Mouse (Mus musculus) adrenal gland, postnatal 10 days (tissue): ENCODE measurements around the gene Atpaf1. TPM values are rescaled to one million over a fixed set of nuclear protein-coding genes. Genes with fewer than 3 reads are reported as not detected.

Source experiments
- DNase-seq: peaks from one replicate; pipeline ENCODE4 v3.0.0; 2021; ENCODE audit warnings: mixed read lengths
- total RNA-seq, 2 experiments: library from RNA; stranded (reverse); gene quantifications; 2 replicates each; pipeline ENCODE4 v1.2.3; 2021

Atpaf1 gene
- total RNA-seq, 2 experiments from 2014 or later = 42.8 to 52.2 TPM

DNA sequence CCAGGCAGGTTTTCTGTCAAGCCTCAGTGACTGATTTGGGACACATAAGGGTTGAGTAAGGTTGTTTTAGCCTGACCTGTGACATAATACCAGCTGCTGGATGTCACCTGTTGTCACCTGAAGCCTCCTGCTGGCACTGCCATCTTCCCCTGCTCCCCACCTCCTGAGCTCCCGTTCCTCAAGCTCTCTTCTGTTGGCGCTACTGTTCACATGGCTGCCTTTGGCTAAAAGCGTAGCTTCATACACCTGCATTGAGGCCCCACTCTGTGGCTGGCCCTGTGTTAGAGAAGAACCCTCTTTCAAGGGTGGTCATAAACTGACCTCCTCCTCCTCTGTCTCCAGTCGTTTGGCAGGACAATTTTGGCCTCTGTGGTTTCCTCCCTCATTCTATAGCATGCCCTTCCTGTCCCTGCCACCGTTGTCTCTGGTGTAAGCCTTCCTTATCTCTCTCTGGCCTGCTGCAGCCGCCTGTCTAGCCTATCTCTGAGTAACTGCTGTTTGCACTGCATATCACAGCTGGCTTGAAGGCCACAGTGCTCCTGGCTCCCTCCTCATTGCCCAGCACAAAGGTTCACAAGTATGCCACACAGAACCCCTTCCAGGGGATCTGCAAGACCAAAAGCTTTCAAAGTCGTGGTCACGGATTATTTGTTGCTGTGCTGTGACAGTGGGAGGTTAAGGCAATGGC lies 64.5 kb downstream of the Atpaf1 start:
- DNase-seq = no peak

DNA sequence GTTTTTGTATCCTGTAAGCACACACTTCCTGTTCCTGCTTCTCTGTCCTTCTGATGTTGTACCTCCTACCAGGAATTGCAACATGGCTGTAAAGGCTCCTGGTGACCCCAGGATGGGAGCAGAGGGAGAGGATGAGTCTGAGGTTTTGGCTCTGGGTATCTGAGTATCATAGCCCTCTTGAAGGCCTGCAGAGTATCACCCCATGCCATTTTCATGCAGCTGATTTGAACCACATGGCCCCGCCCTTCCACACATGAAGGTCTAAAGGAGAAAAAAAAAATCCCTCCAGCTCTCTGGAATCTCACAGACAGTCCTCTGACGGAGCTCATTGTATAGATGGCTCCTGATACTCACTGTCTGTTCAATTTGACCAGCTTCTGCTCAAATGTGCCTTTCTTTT lies 65.5 kb downstream of the Atpaf1 start:
- no peak for DNase-seq

DNA sequence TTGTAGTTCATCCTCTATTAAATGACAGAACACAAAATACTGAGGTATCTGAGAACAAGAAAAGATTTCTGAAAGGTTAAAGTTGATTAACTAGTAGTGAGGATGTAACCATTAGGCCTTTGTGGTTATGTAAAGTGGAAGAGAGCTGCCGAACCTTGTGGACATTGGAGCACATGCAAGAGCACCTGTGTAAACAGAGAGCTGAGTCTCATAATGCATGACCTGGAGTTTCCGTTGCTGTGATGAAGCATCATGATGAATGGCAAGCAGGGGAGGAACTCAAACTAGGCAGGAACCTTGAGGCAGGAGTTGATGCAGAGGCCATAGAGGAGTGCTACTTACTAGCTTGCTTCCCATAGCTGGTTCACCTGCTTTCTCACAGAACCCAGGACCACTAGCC lies 66.0 kb downstream of the Atpaf1 start:
- no peak for DNase-seq

DNA sequence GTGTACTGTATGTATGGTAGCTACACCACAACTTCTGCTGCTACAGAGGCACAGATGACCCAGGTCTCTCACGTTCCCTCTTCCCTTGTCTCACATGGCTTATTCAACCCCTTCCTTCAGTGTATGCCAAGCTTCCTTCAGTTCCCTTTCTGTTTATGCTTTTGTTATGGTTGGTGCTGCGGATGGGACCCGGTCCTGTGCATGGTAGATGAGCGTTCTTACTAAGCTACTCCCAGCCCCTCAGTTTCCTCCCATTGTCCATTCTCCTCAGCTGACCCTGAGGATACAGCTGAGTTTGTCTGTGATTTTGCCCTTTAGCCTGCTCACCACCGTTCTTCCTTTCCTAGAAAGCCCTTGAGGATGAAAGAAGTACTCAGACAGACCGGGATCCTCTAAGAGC lies 67.0 kb downstream of the Atpaf1 start:
- DNase-seq = no peak

DNA sequence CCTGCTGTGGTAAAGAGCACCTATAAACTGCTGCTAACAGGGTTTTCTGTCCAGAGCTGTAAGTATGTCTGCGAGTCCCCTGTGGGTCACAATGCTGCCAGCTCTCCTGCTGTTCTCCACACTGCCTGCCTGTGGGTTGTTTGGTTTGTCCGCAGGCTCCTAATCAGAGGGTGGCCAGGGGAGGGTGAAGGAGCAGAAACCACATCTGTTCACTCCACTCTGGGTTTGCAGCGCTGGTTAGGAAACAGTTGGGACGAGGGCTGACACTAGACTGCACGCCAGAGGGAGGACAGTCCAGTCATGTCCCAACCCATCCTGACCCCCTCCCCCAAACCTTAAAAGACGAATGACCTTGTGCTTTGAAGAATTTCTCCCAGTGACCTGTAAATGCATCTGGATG lies 70.5 kb downstream of the Atpaf1 start:
- no peak for DNase-seq

DNA sequence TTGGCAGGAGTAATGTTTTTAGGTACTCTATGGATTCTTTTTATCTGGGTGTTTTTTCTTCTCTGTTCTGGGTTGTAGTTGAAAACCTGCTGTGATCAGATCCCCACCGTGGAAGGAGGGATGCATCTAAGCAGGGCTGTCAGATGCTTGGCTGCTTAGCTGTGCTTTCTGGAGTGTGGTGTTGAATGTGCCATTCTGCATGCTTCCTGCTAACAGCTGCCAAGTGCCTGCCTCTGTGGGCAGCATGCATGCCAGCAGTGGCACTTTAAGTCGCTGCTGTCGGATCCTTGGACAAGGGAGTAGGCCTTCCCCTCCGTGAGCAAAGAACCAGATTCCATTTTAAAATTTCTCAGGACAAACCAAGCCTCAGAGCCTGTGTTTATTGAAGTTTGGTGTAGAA lies 71.0 kb downstream of the Atpaf1 start:
- no peak for DNase-seq

DNA sequence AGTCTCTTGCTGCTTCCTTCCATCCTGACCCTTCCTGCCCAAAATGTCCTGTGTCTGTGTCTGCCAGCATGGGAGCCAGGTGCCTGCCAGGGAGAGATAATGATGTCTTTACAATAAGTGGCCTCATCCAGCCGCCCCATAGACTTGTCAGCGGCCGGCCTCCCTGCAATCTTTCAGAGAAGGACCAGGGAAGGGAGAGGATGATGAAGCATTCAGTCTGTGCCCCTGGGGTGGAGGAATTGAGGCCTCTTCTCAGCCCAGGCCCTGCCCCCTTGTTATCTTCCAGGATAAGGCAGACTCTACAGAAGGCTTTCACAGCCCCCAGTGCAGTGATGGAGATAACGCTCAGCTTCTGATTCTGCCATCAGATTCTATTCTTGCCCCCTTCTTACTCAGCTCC lies 71.7 kb downstream of the Atpaf1 start:
- DNase-seq = no peak

DNA sequence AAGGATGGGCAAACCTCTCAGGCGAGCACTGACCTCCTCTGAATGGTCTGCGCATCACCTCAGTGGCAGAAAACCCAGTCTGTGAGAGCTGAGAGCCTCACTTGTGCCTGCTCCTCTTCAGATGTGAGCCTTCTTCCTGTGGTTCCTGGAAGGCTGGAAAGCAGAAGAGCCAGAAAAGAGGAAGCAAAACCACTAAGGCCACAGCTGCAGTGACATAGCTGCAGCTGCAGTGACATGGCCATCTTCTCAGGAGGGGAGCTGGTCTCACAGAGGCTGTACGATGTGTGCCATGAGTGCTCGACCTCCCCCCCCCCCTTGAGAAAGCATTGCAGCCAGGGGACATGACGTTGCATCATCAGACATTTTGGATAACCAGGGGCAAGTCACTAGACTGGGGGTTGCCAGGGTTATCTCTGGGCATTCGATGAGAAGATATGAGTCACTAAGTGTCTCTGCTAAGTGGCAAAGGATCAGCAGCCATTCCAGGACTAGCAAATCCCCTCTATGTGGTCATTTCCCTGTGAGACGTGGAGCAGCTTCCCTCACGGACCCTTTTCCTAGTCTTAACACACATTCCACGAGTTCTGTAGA lies 72.8 kb downstream of the Atpaf1 start:
- no peak for DNase-seq

DNA sequence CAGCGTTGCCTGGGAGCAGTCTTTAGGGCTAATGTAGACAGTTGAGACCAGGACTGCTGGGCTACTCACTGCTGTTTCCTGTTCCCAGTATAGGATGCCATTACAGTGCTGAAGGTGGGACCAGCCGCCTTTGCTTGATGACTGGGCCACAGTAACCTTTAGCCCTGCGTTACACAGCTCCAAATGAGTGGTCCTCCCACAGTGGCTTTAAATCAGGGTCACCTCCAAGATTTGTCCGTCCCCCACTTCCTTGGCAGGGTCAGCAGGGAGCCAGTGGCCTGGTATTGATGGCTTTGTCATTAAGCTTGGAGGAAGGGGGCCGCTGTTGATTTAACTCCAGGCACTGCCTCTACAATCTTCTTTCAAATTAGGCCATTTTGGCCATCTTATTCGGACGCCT lies 78.7 kb downstream of the Atpaf1 start:
- DNase-seq = no peak

DNA sequence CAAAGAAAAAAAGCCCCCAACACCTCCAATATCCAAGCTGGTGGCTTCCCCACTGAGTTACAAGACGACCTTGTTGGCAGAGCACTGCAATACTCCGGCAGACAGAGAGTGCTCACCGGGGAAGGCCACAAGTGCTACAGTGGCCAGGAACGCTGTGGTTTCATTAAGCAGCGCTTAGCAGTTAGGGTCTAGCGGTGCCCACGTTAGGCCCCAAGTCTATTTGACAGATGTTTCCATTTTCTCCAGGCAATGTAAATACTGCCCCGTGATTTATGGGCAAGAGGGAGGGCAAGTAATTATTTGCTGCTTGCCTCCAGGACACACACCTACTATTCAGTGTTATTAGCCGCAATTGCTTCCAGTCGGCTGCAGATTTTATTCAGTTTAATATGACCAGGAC lies 79.3 kb downstream of the Atpaf1 start:
- DNase-seq = no peak

Other genes with a start within 250 kb of the Atpaf1 start
- 10 to 100 TPM in 1 of 2 experiments, 1 to 10 TPM in 1; 8.0 to 23.2 TPM for gene Cyp4a31, start 221.2 kb upstream of the Atpaf1 start, total RNA-seq
- 10 to 100 TPM in 1 of 2 experiments, 1 to 10 TPM in 1; 4.4 to 17.8 TPM for gene Cyp4a32, start 183.8 kb upstream of the Atpaf1 start, total RNA-seq
- gene Cyp4b1, start 137.1 kb upstream of the Atpaf1 start, total RNA-seq = 10 to 100 TPM; 19.1 to 26.5 TPM
- gene Efcab14, start 47.1 kb upstream of the Atpaf1 start, total RNA-seq = 10 to 100 TPM; 47.0 to 51.9 TPM
- 1 to 10 TPM; 1.0 to 1.3 TPM for gene Tex38, start 3.8 kb upstream of the Atpaf1 start, total RNA-seq
- 10 to 100 TPM; 13.8 to 15.1 TPM for gene Mob3c, start 43.3 kb downstream of the Atpaf1 start, total RNA-seq
- gene Mknk1, start 54.4 kb downstream of the Atpaf1 start, total RNA-seq = 10 to 100 TPM; 30.4 to 43.9 TPM
- not detected for gene Kncn, start 99.6 kb downstream of the Atpaf1 start, total RNA-seq
- not detected for gene 6430628N08Rik, start 105.9 kb downstream of the Atpaf1 start, total RNA-seq
- gene Dmbx1, start 155.1 kb downstream of the Atpaf1 start, total RNA-seq = not detected
- gene Faah, start 233.1 kb downstream of the Atpaf1 start, total RNA-seq = 10 to 100 TPM in 1 of 2 experiments, 1 to 10 TPM in 1; 9.8 to 13.8 TPM